Mouse (Mus musculus) G1E (cell line): ENCODE measurements around the gene Tbc1d22a.
A peak's percentile ranks its signal among the peaks of the same experiment; 100 is the strongest.

ENCODE experiments used
- CTCF ChIP-seq: IDR thresholded peaks from 2 replicates; pipeline ENCODE4 v1.5.1; 2012; ENCODE audit warnings: low read depth, low read length, inconsistent platforms, mixed read lengths
- GATA1 ChIP-seq: IDR thresholded peaks from 2 replicates; pipeline ENCODE4 v1.6.1; 2012; ENCODE audit warnings: borderline replicate concordance, low read length, inconsistent platforms, mixed read lengths
- GATA2 ChIP-seq: IDR thresholded peaks from 2 replicates; pipeline ENCODE4 v1.6.1; 2012; ENCODE audit warnings: low read depth, low read length, inconsistent platforms, borderline replicate concordance
- TAL1 ChIP-seq: conservative IDR thresholded peaks from 2 replicates; pipeline ENCODE4 v1.6.1; 2012; ENCODE audit warnings: low read depth, low read length, inconsistent platforms, mixed read lengths

DNA sequence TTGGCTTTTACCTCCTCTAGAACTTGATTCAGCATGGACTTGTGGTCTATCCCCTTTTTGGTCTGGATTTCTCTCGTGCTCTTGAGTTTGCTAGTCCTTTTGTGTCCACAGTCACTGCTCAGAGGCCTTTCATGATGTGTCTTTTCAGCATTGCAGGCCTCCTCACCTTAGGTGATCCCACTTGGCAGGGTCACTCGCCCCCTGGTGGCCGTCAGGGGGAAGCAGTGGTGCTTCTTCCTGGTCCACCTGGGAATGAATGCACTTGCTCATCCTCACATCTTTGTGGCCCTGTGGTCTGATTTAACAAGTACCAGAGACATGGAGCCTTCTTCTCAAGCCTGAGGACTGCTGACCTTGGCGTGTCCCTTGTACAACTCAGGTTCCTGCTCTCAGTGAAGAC lies 191.3 kb downstream of the Tbc1d22a start:
- peak; percentile 81 for TF ChIP-seq CTCF
- no peak for TF ChIP-seq GATA2
- no peak for TF ChIP-seq TAL1
- TF ChIP-seq GATA1: no peak
